Mouse (Mus musculus) embryonic facial prominence, embryonic 15.5 days (tissue): Measurements from ENCODE around the gene Bcap31. TPM values are rescaled to one million over a fixed set of nuclear protein-coding genes. Genes with fewer than 3 reads are reported as not detected.

ENCODE experiments used
- ATAC-seq: fragments of 200-750 bp; cut with Nextera tagmentation; 2 replicates; pipeline ENCODE4 v1.8.0; 2017; ENCODE audit warnings: low read depth, moderate TSS enrichment; ENCODE audit not compliant: insufficient number of reproducible peaks, low FRiP score, low TSS enrichment
- H3K27ac ChIP-seq: fragments of 300-500 bp; sonication (generic); replicated peaks from 2 replicates; pipeline ENCODE4 v1.5.1; 2015; ENCODE audit warnings: mild to moderate bottlenecking, inconsistent platforms
- H3K27me3 ChIP-seq: fragments of 300-500 bp; sonication (generic); 2 replicates; pipeline ENCODE4 v1.6.1; 2015; ENCODE audit warnings: inconsistent platforms
- H3K36me3 ChIP-seq: fragments of 300-500 bp; sonication (generic); 2 replicates; pipeline ENCODE4 v1.6.1; 2015; ENCODE audit warnings: mild to moderate bottlenecking, inconsistent platforms
- H3K4me1 ChIP-seq: fragments of 300-500 bp; sonication (generic); 2 replicates; pipeline ENCODE4 v1.6.1; 2015; ENCODE audit warnings: inconsistent platforms
- H3K4me2 ChIP-seq: fragments of 300-500 bp; sonication (generic); replicated peaks from 2 replicates; pipeline ENCODE4 v1.6.1; 2015; ENCODE audit warnings: mild to moderate bottlenecking, inconsistent platforms
- H3K4me3 ChIP-seq: fragments of 300-500 bp; sonication (generic); replicated peaks from 2 replicates; pipeline ENCODE4 v1.5.1; 2015; ENCODE audit warnings: mild to moderate bottlenecking, inconsistent platforms
- H3K9ac ChIP-seq: fragments of 300-500 bp; sonication (generic); 2 replicates; pipeline ENCODE4 v1.6.1; 2015; ENCODE audit warnings: inconsistent platforms
- H3K9me3 ChIP-seq: fragments of 300-500 bp; sonication (generic); replicated peaks from 2 replicates; pipeline ENCODE4 v1.6.1; 2016; ENCODE audit warnings: inconsistent platforms
- WGBS: fragments of 180-500 bp; shearing (Covaris S2); methylation state at CpG from one replicate; pipeline ENCODE4 v1.1.7; 2015; 5-methylcytosine and 5-hydroxymethylcytosine counted together
- polyA plus RNA-seq: library from polyadenylated mRNA; unstranded; fragments of >200 nt; fragmentation: Nextera tagmentation; extraction: Ambion mirVana; gene quantifications from 2 replicates; pipeline ENCODE4 v1.2.1, GENCODE M21; 2015

The Bcap31 gene
- polyA plus RNA-seq, 1 experiment from 2014 or later, result 254 TPM

DNA sequence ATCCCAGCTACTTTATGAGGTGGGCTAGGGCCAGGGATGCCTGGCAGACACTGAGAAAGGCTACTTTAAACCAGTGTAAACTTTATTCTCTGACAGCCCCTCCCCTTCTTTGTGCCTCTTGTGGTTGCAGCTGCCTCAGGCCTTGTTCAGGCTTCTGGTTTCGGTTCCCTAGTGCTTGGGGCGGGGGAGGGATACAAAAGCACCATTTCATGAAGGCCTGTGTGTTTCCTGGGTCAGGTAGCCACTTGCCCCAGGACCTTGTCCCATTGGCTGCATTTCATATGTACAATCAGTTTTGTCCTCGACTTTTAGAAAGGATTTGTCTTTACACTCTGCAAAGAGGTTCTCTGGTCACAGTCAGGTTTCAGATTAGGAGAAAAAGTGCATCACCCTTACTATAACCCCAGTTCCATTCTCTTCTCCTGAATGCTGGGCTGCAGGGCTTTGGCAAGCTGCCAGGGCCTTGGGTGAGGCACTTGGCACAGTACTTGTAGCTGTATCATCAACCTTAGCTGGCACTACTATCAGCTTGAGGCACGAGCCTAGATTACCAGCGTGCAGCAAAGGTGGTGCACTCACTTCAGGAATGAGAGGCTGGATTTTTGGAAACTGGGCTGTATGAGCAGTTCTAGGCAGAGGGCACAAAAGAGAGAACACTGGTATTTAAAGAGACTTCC lies 2.8 kb upstream of the Bcap31 start:
- Histone ChIP-seq H3K4me3 (no peak overlapping the region), H3K4me2 (peak overlapping the region; percentile 58), H3K9ac (no peak overlapping the region), H3K36me3 (0 out of 2 replicates have a peak, but pooled peaks cover 6% of the 10 kb centered on the region), H3K4me1 (peaks cover 32% of the 10 kb centered on the region), H3K27me3 (0 out of 2 replicates have a peak, but pooled peaks cover 3% of the 10 kb centered on the region), H3K27ac (peak overlapping the region; percentile 39), H3K9me3 (no peaks in the 10 kb centered on the region)
- WGBS, result 36% methylated on average over 5 of the region's 5 CpGs
- no peak for ATAC-seq

DNA sequence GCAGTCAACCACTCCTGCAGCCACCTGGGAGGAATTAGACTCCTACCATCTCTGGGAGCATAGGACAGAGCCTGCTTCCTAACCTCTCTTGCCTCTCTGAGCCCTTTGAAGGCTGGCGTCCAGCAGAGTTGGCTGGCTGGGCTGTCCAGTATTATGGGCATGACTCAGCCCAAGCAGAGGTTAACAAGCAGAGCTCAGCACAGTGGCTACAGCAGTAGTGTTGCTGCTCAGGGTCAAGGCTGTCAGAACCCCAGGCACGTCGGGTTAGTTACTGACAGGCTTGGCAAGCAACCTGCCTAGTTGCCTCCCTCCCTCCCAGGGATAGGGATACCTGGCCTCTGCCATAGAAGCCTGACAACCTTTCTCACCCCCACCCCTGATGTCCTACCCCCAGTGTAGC lies 2.3 kb upstream of the Bcap31 start:
- no peaks in the 10 kb centered on the region for H3K9me3 ChIP-seq
- H3K36me3 ChIP-seq, result 0 out of 2 replicates have a peak, but pooled peaks cover 6% of the 10 kb centered on the region
- H3K4me3 ChIP-seq, result no peak overlapping the region
- peak overlapping the region; percentile 58 for H3K4me2 ChIP-seq
- H3K4me1 ChIP-seq, result peaks cover 32% of the 10 kb centered on the region
- no peak overlapping the region for H3K9ac ChIP-seq
- 39% methylated on average over 3 of the region's 3 CpGs for WGBS
- H3K27ac ChIP-seq, result peak overlapping the region; percentile 39
- H3K27me3 ChIP-seq, result 0 out of 2 replicates have a peak, but pooled peaks cover 3% of the 10 kb centered on the region
- ATAC-seq, result no peak

DNA sequence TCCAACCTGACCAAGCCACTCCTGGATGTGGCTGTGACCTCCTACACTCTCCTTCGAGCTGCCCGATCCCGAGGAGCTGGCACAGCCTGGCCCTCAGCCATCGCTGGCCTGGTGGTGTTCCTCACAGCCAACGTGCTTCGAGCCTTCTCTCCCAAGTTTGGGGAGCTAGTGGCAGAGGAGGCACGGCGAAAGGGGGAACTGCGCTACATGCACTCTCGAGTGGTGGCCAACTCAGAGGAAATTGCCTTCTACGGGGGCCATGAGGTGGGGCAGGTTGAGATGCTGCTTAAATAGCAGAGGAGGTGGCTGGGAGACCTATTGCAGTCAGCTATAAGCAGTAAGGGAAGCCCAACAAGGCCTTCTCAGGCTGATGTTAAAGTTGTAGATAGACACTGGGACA lies 1.7 kb upstream of the Bcap31 start:
- H3K27me3 ChIP-seq, result 0 out of 2 replicates have a peak, but pooled peaks cover 3% of the 10 kb centered on the region
- ATAC-seq, result no peak
- H3K4me2 ChIP-seq, result peak overlapping the region; percentile 58
- peaks cover 32% of the 10 kb centered on the region for H3K4me1 ChIP-seq
- H3K4me3 ChIP-seq, result peak overlapping the region; percentile 56
- H3K36me3 ChIP-seq, result 0 out of 2 replicates have a peak, but pooled peaks cover 6% of the 10 kb centered on the region
- no peak overlapping the region for H3K9ac ChIP-seq
- 70% methylated on average over 11 of the region's 11 CpGs for WGBS
- 0 out of 2 replicates have a peak overlapping the region, but pooled peaks have one; percentile 89 for H3K27ac ChIP-seq
- no peaks in the 10 kb centered on the region for H3K9me3 ChIP-seq

DNA sequence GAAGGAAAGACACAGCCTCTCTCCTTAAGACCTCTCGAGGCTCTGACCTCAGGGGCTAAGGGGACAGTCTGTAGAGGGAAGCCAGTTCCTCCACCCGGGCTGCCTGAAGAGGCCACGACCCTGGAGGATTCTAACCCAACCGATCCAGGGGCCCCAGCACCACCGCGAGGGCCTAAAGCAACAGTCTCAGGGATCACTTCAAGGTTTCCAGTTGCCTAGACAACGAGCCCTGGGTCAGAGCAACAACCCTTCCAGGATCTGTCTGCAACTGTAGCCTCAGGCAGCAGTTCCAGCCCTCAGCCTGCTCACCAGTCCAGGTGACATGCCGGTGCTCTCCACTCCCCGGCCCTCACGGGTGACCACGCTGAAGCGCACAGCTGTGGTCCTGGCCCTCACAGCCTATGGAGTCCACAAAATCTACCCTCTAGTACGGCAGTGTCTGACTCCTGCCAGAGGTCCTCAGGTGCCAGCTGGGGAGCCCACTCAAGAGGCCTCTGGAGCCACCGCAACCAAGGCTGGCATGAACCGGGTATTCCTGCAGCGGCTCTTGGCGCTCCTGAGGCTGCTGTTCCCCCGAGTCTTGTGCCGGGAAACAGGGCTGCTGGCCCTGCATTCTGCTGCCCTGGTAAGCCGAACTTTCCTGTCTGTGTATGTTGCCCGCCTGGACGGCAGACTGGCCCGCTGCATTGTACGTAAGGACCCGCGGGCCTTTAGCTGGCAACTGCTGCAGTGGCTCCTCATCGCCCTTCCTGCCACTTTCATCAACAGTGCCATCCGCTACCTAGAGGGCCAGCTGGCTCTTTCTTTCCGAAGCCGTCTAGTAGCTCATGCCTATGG lies 952 bp upstream of the Bcap31 start:
- Histone ChIP-seq H3K4me3 (peak overlapping the region; percentile 56), H3K4me1 (peaks cover 32% of the 10 kb centered on the region), H3K9ac (no peak overlapping the region), H3K27me3 (0 out of 2 replicates have a peak, but pooled peaks cover 3% of the 10 kb centered on the region), H3K4me2 (peak overlapping the region; percentile 58), H3K9me3 (no peaks in the 10 kb centered on the region), H3K27ac (peak overlapping the region; percentile 89), H3K36me3 (0 out of 2 replicates have a peak, but pooled peaks cover 10% of the 10 kb centered on the region)
- peak; percentile 3; the same call in 1 of the 2 replicates for ATAC-seq
- 31% methylated on average over 30 of the region's 30 CpGs for WGBS

DNA sequence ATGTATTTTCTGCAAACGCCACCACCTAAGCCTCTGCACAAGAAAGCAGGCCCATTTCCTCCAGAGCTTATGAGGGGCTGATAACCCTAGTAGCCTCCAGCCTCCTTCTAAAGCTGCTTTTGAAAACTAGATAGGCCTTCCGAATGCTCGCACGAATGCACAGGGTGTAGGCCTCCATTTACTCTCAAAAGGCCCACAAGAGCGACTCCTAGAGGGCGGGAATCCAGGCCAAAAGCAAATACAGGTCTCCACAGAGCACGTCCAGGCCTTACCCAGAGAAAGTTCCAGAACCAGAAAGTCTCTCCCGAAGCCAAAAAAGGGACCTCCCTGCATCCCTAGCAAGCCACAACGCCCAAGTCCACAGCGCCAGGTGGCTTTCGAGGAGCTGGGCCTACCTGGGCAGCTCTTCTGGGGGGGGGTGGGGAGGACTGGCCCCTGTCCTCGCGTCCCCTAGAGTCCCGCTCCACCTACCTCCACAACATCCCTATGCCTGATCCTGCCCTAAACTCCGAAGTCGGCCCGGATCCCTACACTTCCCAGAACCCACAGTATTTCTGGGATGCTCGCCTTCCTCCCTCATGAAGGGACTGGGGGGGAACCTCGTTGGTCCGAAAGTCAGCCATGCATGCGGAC lies 383 bp downstream of the Bcap31 start:
- 21% methylated on average over 21 of the region's 21 CpGs for WGBS
- H3K9ac ChIP-seq, result peak overlapping the region; percentile 42
- 0 out of 2 replicates have a peak, but pooled peaks cover under 1% of the 10 kb centered on the region for H3K27me3 ChIP-seq
- peak overlapping the region; percentile 56 for H3K4me3 ChIP-seq
- H3K36me3 ChIP-seq, result 0 out of 2 replicates have a peak, but pooled peaks cover 6% of the 10 kb centered on the region
- no peaks in the 10 kb centered on the region for H3K9me3 ChIP-seq
- H3K27ac ChIP-seq, result peak overlapping the region; percentile 89
- peak; percentile 41; the same call in 1 of the 2 replicates for ATAC-seq
- H3K4me2 ChIP-seq, result peak overlapping the region; percentile 58
- peaks cover 32% of the 10 kb centered on the region for H3K4me1 ChIP-seq

DNA sequence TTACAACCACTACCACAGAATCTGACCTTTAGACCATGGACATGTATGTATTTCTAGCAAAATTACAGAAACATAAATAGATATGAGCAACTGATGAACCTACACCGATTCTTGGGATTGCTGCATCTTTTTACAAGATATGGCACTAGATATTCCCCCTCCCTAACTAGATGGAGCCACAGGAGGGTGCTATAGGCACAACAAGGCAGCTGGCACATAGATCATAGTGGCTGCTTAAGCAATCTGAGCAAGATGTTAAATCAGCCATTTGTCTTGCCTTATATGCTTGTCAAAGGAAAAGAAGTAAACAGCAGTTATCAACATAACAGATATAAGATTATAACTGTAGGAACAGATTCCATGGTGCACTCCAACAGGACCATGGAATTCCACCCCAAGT lies 15.5 kb downstream of the Bcap31 start:
- 85% methylated on average over 1 of the region's 1 CpGs for WGBS
- H3K4me3 ChIP-seq, result no peak overlapping the region
- ATAC-seq, result no peak

DNA sequence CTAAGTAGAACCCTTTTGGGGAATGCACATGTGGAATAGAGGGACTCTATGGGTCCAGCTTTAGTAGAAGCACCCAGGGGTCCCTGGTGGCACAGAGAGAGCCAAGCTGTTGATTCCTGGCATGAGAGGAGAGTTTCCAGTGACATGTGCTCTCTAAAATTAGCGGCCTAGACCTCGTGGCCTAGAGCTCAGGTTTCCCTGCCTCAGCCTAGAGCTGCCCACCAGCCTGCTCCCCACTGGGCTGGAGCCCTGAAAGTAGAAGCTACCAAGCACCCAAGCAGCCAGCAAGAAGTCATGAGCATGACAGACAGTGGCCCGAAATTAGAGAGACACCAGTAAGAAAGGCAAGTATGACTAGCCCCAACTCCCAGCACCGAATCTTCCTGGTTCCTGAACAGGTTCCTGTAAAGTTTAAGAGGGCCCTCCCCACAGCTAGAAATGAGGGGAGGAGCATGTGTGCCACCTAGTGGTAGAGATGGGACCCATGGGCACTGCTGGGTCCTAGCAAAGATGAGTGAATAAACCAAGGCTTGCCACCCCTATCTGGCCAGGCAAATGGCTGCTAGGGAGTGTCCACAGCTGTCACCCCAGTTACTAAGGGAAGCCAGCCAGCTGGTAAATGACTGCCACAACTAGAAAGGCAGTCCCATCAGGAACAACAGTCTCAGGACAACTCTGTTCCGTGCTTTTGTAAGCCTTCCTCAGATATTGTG lies 24.9 kb downstream of the Bcap31 start:
- ATAC-seq, result 0 out of 2 replicates have a peak, but pooled peaks have one; percentile 47
- Histone ChIP-seq H3K4me1 (no peaks in the 10 kb centered on the region), H3K27me3 (no peaks in the 10 kb centered on the region), H3K9me3 (no peaks in the 10 kb centered on the region), H3K27ac (no peak overlapping the region), H3K4me3 (no peak overlapping the region), H3K4me2 (no peak overlapping the region), H3K36me3 (peaks cover 19% of the 10 kb centered on the region), H3K9ac (no peak overlapping the region)
- WGBS, result 64% methylated on average over 5 of the region's 5 CpGs

More for the DNA sequence above, 15.5 kb downstream of the Bcap31 start:
- H3K4me2 ChIP-seq, result no peak overlapping the region
- H3K27me3 ChIP-seq, result no peaks in the 10 kb centered on the region
- no peak overlapping the region for H3K27ac ChIP-seq
- H3K36me3 ChIP-seq, result 0 out of 2 replicates have a peak, but pooled peaks cover 4% of the 10 kb centered on the region
- H3K4me1 ChIP-seq, result no peaks in the 10 kb centered on the region
- no peaks in the 10 kb centered on the region for H3K9me3 ChIP-seq
- H3K9ac ChIP-seq, result no peak overlapping the region

DNA sequence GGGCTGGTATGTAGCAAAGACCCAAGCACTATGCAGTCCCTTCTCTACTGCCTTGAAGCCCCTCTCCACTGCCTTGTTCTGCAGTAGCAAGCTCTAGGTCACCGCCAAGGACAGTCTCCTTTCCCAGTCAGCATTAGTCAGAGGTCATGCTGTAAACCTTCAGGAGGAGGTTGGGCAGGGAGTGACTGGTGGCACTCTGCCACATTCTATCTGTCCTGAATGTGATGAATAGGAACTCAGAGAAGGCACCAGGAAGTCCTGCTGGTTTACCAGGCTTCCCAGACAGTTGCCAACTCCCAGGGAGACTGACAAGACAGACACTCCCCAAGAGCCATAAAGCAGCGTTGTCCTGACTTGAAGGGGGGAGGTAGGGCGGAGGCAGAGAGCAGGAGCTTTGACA lies 30.3 kb downstream of the Bcap31 start:
- ATAC-seq, result no peak
- H3K4me1 ChIP-seq, result no peaks in the 10 kb centered on the region
- H3K36me3 ChIP-seq, result peaks cover 31% of the 10 kb centered on the region
- H3K9me3 ChIP-seq, result no peaks in the 10 kb centered on the region
- no peak overlapping the region for H3K4me3 ChIP-seq
- no peaks in the 10 kb centered on the region for H3K27me3 ChIP-seq
- H3K9ac ChIP-seq, result no peak overlapping the region
- H3K27ac ChIP-seq, result no peak overlapping the region
- WGBS, result 72% methylated on average over 3 of the region's 3 CpGs
- no peak overlapping the region for H3K4me2 ChIP-seq

DNA sequence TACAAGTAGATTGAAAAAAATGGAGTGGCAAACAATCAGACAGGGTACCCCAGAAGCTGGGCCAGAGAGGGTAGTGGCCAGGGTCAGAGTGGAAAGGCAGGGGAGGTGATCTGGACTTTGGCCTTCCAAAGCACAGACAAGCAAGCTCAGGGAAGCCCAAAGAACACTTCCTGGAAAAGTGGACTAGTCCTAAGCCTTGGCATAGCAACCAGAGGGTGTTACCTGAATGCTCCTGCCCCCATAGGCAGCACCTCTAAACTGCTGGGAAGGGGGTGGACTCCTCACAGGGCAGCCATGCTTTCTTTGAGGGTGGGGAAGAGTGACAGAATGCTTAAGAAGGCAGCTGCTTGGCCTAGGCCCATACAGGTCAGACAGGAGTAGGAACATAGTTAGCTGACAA lies 31.0 kb downstream of the Bcap31 start:
- H3K27ac ChIP-seq, result no peak overlapping the region
- H3K36me3 ChIP-seq, result peaks cover 37% of the 10 kb centered on the region
- no peak for ATAC-seq
- no peak overlapping the region for H3K4me2 ChIP-seq
- no peaks in the 10 kb centered on the region for H3K4me1 ChIP-seq
- H3K9ac ChIP-seq, result no peak overlapping the region
- no peak overlapping the region for H3K4me3 ChIP-seq
- H3K27me3 ChIP-seq, result no peaks in the 10 kb centered on the region
- H3K9me3 ChIP-seq, result no peaks in the 10 kb centered on the region

DNA sequence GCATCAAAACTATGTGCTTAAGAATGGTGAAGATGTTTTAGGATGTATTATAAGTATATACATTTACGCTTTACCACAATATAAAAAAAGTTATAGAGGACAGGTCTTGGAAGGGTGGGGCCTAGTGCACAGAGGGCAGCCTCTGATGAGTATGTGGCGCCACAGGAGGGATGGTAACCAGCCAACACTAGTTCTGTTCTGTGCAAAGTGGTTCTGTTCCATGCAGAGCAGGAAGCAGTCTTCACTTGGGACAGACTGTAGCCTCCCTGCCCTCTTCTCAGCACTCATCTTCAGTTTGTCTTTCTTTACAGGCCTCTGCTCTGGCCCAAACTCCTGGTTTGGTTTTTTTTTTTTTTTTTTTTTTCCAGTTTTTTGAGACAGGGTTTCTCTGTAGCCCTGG lies 31.8 kb downstream of the Bcap31 start:
- H3K36me3 ChIP-seq, result peaks cover 43% of the 10 kb centered on the region
- H3K9me3 ChIP-seq, result no peaks in the 10 kb centered on the region
- WGBS, result 88% methylated on average over 2 of the region's 2 CpGs
- no peak overlapping the region for H3K4me2 ChIP-seq
- no peak overlapping the region for H3K27ac ChIP-seq
- no peak overlapping the region for H3K9ac ChIP-seq
- H3K4me3 ChIP-seq, result no peak overlapping the region
- ATAC-seq, result no peak
- H3K4me1 ChIP-seq, result no peaks in the 10 kb centered on the region
- H3K27me3 ChIP-seq, result no peaks in the 10 kb centered on the region
